Mouse (Mus musculus): ENCODE measurements around the gene Nudt14.
A peak's percentile ranks its signal among the peaks of the same experiment; 100 is the strongest.

The Nudt14 gene

GRCm38 (mm10) chr12:112941776-112942713, at the start of gene Nudt14:
TSS of gene Nudt14 (minus strand) at chr12:112942124.
- peak; percentile 69 for DNase-seq

GRCm38 (mm10) chr12:112991444-112991843, 49.5 kb upstream of the Nudt14 start:
- DNase-seq, result no peak

GRCm38 (mm10) chr12:112990706-112991405, 48.9 kb upstream of the Nudt14 start:
- DNase-seq, result no peak

- no peak for DNase-seq
Observed at GRCm38 (mm10) chr12:112987877-112988276, 46.0 kb upstream of the Nudt14 start.

- DNase-seq, result no peak
Observed at GRCm38 (mm10) chr12:112985346-112985745, 43.4 kb upstream of the Nudt14 start.

GRCm38 (mm10) chr12:112982031-112982430, 40.1 kb upstream of the Nudt14 start:
- DNase-seq, result no peak

GRCm38 (mm10) chr12:112977156-112977555, 35.2 kb upstream of the Nudt14 start:
- no peak for DNase-seq

GRCm38 (mm10) chr12:112976371-112977073, 34.6 kb upstream of the Nudt14 start, which contains the start of gene Btbd6:
TSS of gene Btbd6 (plus strand) at chr12:112976482.
- peak; percentile 91 for DNase-seq

- no peak for DNase-seq
Observed at GRCm38 (mm10) chr12:112974736-112975135, 32.8 kb upstream of the Nudt14 start.

GRCm38 (mm10) chr12:112969616-112970015, 27.7 kb upstream of the Nudt14 start:
- DNase-seq, result no peak

GRCm38 (mm10) chr12:112968943-112969342, 27.0 kb upstream of the Nudt14 start:
- no peak for DNase-seq

- DNase-seq, result no peak
Observed at GRCm38 (mm10) chr12:112965783-112966182, 23.9 kb upstream of the Nudt14 start.

GRCm38 (mm10) chr12:112961872-112962271, 19.9 kb upstream of the Nudt14 start:
- no peak for DNase-seq

- no peak for DNase-seq
Observed at GRCm38 (mm10) chr12:112961428-112961827, 19.5 kb upstream of the Nudt14 start.

GRCm38 (mm10) chr12:112959421-112959820, 17.5 kb upstream of the Nudt14 start:
- DNase-seq, result no peak

- DNase-seq, result no peak
Observed at GRCm38 (mm10) chr12:112958303-112958702, 16.4 kb upstream of the Nudt14 start.

- peak; percentile 71 for DNase-seq
Observed at GRCm38 (mm10) chr12:112955800-112956199, 13.9 kb upstream of the Nudt14 start.

- DNase-seq, result no peak
Observed at GRCm38 (mm10) chr12:112952926-112953565, 11.1 kb upstream of the Nudt14 start.

GRCm38 (mm10) chr12:112952433-112952832, 10.5 kb upstream of the Nudt14 start:
- no peak for DNase-seq

GRCm38 (mm10) chr12:112951150-112951842, 9.4 kb upstream of the Nudt14 start:
- DNase-seq, result no peak

- DNase-seq, result no peak
Observed at GRCm38 (mm10) chr12:112950761-112951129, 8.8 kb upstream of the Nudt14 start.

Data from layer of hippocampus, adult 9-11 months (tissue).